Mouse (Mus musculus): ENCODE data around the gene Rmnd1. TPM values are rescaled to one million over a fixed set of nuclear protein-coding genes. Genes with fewer than 3 reads are reported as not detected.

The Rmnd1 gene
- polyA plus RNA-seq, 1 experiment from 2014 or later, result 52.1 TPM

Other genes with a start within 250 kb of the Rmnd1 start
- gene Akap12, start 166.0 kb downstream of the Rmnd1 start, polyA plus RNA-seq (2014; fragmentation: Nextera tagmentation; extraction: Ambion mirVana), result 30.6 and 65.3 TPM in 2 replicates
- gene Zbtb2, start 44.3 kb downstream of the Rmnd1 start, polyA plus RNA-seq (2014; fragmentation: Nextera tagmentation; extraction: Ambion mirVana), result 12.9 and 17.9 TPM in 2 replicates
- gene Armt1, start 79 bp upstream of the Rmnd1 start, polyA plus RNA-seq (2014; fragmentation: Nextera tagmentation; extraction: Ambion mirVana), result 10.6 and 16.7 TPM in 2 replicates
- 0.08 and 0.27 TPM in 2 replicates for gene Ccdc170, start 50.1 kb upstream of the Rmnd1 start, polyA plus RNA-seq (2014; fragmentation: Nextera tagmentation; extraction: Ambion mirVana)
- 0.35 and 0.60 TPM in 2 replicates for gene Esr1, start 179.2 kb upstream of the Rmnd1 start, polyA plus RNA-seq (2014; fragmentation: Nextera tagmentation; extraction: Ambion mirVana)